Mouse (Mus musculus) kidney, postnatal 0 days (tissue): ENCODE measurements at regions not wholly inside any gene's neighbourhood (a gene's known extent, or its start where the extent isn't known, plus 50 kb on each side); places are given as distances from the start of the nearest gene placed in this dataset.

Source experiments
- ATAC-seq: fragments of 200-750 bp; cut with Nextera tagmentation; replicated peaks from 2 replicates; pipeline ENCODE4 v1.8.0; 2017; ENCODE audit warnings: low read depth, moderate number of reproducible peaks, moderate TSS enrichment, moderate library complexity; ENCODE audit not compliant: low FRiP score
- DNase-seq: peaks from one replicate; pipeline ENCODE4 v3.0.0-alpha.2; 2016; ENCODE audit warnings: low spot score
- H3K27ac ChIP-seq: fragments of 300-500 bp; sonication (generic); 2 replicates; pipeline ENCODE4 v1.5.1; 2014; ENCODE audit warnings: mild to moderate bottlenecking
- H3K27me3 ChIP-seq: fragments of 300-500 bp; sonication (generic); 2 replicates; pipeline ENCODE4 v1.6.1; 2014; ENCODE audit warnings: low read length, mixed read lengths; ENCODE audit not compliant: insufficient read depth
- H3K36me3 ChIP-seq: fragments of 300-500 bp; sonication (generic); 2 replicates; pipeline ENCODE4 v1.6.1; 2014; ENCODE audit warnings: low read length, mixed read lengths; ENCODE audit not compliant: insufficient read depth
- H3K4me1 ChIP-seq: fragments of 300-500 bp; sonication (generic); replicated peaks from 2 replicates; pipeline ENCODE4 v1.6.1; 2014; ENCODE audit warnings: antibody characterized with exemption, low read length, mixed read lengths; ENCODE audit not compliant: insufficient read depth
- H3K4me2 ChIP-seq: fragments of 300-500 bp; sonication (generic); 2 replicates; pipeline ENCODE4 v1.6.1; 2014; ENCODE audit warnings: mild to moderate bottlenecking, low read length, moderate library complexity, mixed read lengths
- H3K4me3 ChIP-seq: fragments of 300-500 bp; sonication (generic); replicated peaks from 2 replicates; pipeline ENCODE4 v1.5.1; 2014; ENCODE audit warnings: low read depth, low read length
- H3K9ac ChIP-seq: fragments of 300-500 bp; sonication (generic); 2 replicates; pipeline ENCODE4 v1.6.1; 2014; ENCODE audit warnings: low read depth, low read length
- H3K9me3 ChIP-seq: fragments of 300-500 bp; sonication (generic); replicated peaks from 2 replicates; pipeline ENCODE4 v1.6.1; 2016; ENCODE audit warnings: low read length, inconsistent platforms, mixed read lengths
- CTCF ChIP-seq: IDR thresholded peaks from 2 replicates; pipeline ENCODE4 v1.5.1; 2016; ENCODE audit warnings: antibody characterized with exemption, low read depth, mild to moderate bottlenecking, moderate library complexity
- WGBS: fragments of 180-500 bp; shearing (Covaris S2); extraction: QIAGEN DNeasy Blood & Tissue Kit; methylation state at CpG from one replicate; pipeline ENCODE4 v1.1.7; 2014; 5-methylcytosine and 5-hydroxymethylcytosine counted together

GRCm38 (mm10) chr9:26505941-26506340 is 227.6 kb upstream of the B3gat1 start:
- no peak overlapping the region for H3K27ac ChIP-seq
- H3K4me2 ChIP-seq: no peak overlapping the region
- TF ChIP-seq CTCF: no peak
- no peak for ATAC-seq
- no peak overlapping the region for H3K4me3 ChIP-seq
- WGBS: 80% methylated on average over 2 of the region's 2 CpGs
- no peaks in the 10 kb centered on the region for H3K9me3 ChIP-seq
- no peak for DNase-seq
- no peaks in the 10 kb centered on the region for H3K36me3 ChIP-seq
- no peaks in the 10 kb centered on the region for H3K4me1 ChIP-seq
- H3K9ac ChIP-seq: no peak overlapping the region
- no peaks in the 10 kb centered on the region for H3K27me3 ChIP-seq

- 74% methylated on average over 2 of the region's 2 CpGs for WGBS
Measured at GRCm38 (mm10) chr9:26518651-26519050, 214.9 kb upstream of the B3gat1 start.

GRCm38 (mm10) chr9:26519581-26520501 is 213.7 kb upstream of the B3gat1 start:
- TF ChIP-seq CTCF: no peak
- Histone ChIP-seq H3K27ac (no peak overlapping the region), H3K4me2 (no peak overlapping the region), H3K36me3 (no peaks in the 10 kb centered on the region), H3K27me3 (no peaks in the 10 kb centered on the region), H3K9ac (no peak overlapping the region), H3K4me1 (no peaks in the 10 kb centered on the region), H3K9me3 (no peaks in the 10 kb centered on the region), H3K4me3 (no peak overlapping the region)
- ATAC-seq: no peak
- WGBS: 43% methylated on average over 5 of the region's 5 CpGs
- peak; percentile 23 for DNase-seq

More at GRCm38 (mm10) chr9:26518651-26519050, 214.9 kb upstream of the B3gat1 start:
- DNase-seq (no peak), ATAC-seq (no peak)
- TF ChIP-seq CTCF: no peak
- H3K9ac ChIP-seq: no peak overlapping the region
- H3K4me3 ChIP-seq: no peak overlapping the region
- H3K27me3 ChIP-seq: no peaks in the 10 kb centered on the region
- no peak overlapping the region for H3K4me2 ChIP-seq
- H3K9me3 ChIP-seq: no peaks in the 10 kb centered on the region
- no peaks in the 10 kb centered on the region for H3K4me1 ChIP-seq
- no peaks in the 10 kb centered on the region for H3K36me3 ChIP-seq
- H3K27ac ChIP-seq: no peak overlapping the region

- WGBS: 50% methylated on average over 1 of the region's 1 CpGs
- H3K27me3 ChIP-seq: no peaks in the 10 kb centered on the region
- H3K9me3 ChIP-seq: no peaks in the 10 kb centered on the region
- H3K4me2 ChIP-seq: no peak overlapping the region
- H3K4me3 ChIP-seq: no peak overlapping the region
- H3K36me3 ChIP-seq: no peaks in the 10 kb centered on the region
- TF ChIP-seq CTCF: no peak
- ATAC-seq (no peak), DNase-seq (peak; percentile 5)
- H3K4me1 ChIP-seq: no peaks in the 10 kb centered on the region
- no peak overlapping the region for H3K9ac ChIP-seq
- H3K27ac ChIP-seq: no peak overlapping the region
Measured at GRCm38 (mm10) chr9:26524089-26524488, 209.4 kb upstream of the B3gat1 start.

GRCm38 (mm10) chr9:26528761-26529160 is 204.8 kb upstream of the B3gat1 start:
- H3K9ac ChIP-seq: no peak overlapping the region
- no peak overlapping the region for H3K4me2 ChIP-seq
- 9% methylated on average over 3 of the region's 3 CpGs for WGBS
- no peak overlapping the region for H3K27ac ChIP-seq
- DNase-seq: no peak
- no peaks in the 10 kb centered on the region for H3K36me3 ChIP-seq
- no peak for TF ChIP-seq CTCF
- no peak for ATAC-seq
- no peak overlapping the region for H3K4me3 ChIP-seq
- no peaks in the 10 kb centered on the region for H3K9me3 ChIP-seq
- H3K27me3 ChIP-seq: no peaks in the 10 kb centered on the region
- H3K4me1 ChIP-seq: no peaks in the 10 kb centered on the region

- H3K9me3 ChIP-seq: no peaks in the 10 kb centered on the region
Measured at GRCm38 (mm10) chr9:26539042-26539441, 194.5 kb upstream of the B3gat1 start.

More at GRCm38 (mm10) chr9:26539042-26539441, 194.5 kb upstream of the B3gat1 start:
- ATAC-seq (no peak), DNase-seq (no peak)
- Histone ChIP-seq H3K4me1 (no peaks in the 10 kb centered on the region), H3K27me3 (no peaks in the 10 kb centered on the region), H3K36me3 (no peaks in the 10 kb centered on the region), H3K9ac (no peak overlapping the region), H3K4me3 (no peak overlapping the region), H3K4me2 (no peak overlapping the region), H3K27ac (no peak overlapping the region)
- 83% methylated on average over 2 of the region's 2 CpGs for WGBS
- no peak for TF ChIP-seq CTCF
